Mouse (Mus musculus): ENCODE measurements at regions not wholly inside any gene's neighbourhood (a gene's known extent, or its start where the extent isn't known, plus 50 kb on each side); places are given as distances from the start of the nearest gene placed in this dataset.

DNA sequence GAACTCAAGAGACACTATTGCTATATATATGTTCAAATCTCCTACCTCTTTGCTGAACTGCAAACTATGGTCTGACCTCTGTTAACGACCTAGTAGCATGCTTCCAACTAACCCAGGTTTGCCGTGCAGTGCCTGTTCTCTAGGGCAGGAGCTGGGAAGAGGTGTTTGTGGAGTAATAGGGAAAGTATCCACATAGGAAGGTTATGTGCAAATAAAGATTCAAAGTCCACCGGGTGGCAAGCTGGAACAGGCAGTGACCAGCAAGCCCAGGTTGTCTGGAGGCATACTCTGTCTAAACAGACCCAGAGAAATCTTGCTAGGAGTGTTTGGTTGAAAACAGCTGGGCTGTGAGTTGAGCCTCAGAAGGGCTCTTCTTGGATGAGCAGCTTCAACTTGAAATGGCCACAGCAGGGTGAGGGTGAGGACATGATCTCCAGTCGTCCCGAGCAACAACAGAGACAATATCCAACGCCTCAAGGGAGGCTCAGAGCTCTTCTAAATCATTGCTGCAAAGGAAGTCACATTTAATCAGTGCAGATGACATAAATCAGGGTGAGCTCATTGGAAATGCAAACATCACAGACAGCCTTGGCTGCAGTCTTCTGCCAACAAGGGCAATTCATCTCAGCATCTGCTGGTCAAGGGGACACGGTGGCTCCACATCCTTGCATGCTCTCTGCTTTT is 846.7 kb downstream of the Synb start:
- DNase-seq: no peak

DNA sequence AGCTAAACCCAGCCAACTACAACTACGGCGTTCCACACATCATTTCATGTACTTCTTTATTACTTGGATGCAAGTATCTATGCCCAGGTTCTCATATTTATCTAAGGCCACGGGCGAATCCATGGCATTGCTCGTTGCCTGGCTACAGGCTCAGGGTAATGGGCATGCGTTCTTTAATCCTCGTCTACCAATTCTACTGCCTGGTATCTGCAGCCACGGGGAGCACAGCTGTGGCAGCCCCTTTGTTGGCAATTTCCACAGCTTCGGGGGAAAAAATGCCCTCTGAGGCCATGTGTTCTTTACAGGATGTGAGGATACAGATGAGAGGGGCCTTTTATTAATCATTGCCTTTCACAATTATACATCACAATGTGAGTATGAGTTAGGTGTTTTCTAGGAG is 860.8 kb downstream of the Synb start:
- DNase-seq: no peak

DNA sequence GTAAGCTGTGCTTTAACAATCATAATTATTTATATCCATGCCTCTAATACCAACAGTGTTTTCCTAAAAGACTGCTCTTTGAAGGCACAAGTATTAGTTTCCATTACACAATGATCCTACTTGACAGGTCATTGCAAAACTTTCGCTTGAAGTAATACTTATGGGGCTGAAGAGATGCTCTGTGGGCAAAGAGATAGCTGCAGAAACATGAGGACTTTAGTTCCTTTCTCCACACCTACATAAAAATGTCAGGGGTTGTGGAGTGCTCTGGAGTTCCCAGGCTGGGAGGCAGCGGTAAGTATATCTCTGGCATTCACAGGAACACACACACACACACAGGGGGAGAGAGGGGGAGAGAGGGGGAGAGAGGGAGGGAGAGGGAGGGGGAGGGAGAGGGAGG is 862.0 kb downstream of the Synb start:
- no peak for DNase-seq

DNA sequence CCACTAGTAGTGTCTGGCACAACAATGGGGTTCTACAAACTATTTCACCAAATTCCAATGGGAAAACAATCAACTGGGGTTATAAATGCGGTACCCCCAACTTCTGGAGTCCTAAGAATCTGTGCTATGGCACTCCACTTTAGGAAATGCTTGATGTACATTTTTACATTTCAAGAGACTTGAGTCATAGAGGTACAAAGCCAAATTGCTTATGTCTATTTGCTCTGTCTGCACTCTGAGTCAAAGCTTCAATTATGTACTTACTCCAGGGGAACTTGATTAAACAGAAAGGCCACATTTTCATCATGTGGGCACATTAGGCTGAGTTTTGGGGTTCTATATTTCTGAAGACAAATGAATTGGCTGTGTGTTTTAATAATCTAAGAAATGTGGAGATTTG is 866.9 kb downstream of the Synb start:
- no peak for DNase-seq

DNA sequence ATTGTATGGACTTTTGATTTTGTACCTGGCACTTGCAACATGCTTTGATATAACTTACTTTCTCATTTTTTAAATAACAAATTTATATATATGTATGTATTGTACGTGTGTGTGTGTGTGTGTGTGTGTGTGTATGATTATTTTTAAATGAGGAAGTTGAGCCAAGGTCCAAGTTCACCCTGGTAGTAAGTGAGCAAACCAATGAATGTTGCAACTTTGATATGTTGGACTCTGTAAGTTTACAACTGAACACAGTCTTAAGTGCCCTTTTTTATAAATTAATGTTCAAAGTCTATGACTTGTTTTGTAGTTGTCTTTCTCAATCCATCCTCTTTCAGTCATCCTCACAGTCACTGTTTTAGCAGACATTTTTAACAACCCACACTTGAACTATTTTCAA is 901.7 kb downstream of the Synb start:
- DNase-seq: no peak

DNA sequence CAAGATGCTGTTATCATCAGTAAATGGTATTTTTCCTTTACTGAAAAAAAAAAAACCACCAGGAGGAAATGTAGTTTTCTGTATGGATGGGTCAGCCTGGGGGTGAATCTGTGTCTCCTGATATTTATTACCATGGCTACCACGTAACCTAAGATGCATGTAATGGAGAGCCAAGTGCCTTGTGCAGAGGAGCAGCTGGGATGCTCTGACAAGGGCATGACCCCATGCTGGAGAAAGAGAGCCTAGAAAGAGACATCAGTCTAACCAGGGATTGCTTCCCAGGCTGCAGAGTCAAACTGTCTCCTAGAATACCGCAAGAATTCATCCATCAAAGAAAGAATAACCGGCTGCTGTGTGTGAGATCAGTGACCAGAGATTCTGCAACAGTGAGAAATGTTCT is 902.2 kb downstream of the Synb start:
- DNase-seq: no peak

DNA sequence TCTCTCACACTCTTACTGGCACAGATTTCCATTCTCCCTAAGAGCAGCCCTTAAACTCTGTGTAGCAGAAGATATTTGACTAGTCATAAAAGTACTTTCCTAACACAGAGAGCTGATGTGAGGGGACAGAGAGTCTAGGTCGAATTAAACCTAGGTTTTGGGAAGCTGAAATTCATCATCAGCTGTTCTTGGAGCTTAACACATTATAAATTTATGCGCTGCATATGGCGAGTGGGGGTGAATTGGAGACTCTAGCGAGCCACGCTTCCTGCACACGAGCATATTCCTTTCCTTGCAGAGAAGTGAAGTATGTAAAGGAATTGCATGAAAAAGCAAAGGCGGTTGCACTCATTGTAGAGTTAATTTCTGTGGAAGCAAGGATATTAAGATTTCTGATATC is 912.4 kb downstream of the Synb start:
- DNase-seq: no peak

DNA sequence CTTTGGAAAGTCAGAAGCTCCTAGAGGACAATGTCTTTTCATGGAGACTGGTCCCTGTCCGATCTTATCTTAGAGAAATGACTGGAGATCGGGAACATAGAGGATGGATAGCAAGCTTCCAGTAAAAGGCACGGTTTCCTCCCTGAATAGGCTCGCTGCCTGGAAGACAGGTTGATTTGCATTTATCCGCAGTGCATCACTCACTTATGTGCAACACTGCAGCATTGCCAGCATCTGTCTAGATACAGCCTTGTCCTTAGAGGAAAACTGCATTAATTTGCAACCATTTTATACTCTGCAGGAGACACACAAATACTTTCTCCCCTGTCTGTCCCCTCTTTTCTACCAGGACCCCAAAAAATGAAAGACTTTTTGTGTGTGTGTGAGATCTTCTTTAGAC is 926.4 kb downstream of the Synb start:
- no peak for DNase-seq

DNA sequence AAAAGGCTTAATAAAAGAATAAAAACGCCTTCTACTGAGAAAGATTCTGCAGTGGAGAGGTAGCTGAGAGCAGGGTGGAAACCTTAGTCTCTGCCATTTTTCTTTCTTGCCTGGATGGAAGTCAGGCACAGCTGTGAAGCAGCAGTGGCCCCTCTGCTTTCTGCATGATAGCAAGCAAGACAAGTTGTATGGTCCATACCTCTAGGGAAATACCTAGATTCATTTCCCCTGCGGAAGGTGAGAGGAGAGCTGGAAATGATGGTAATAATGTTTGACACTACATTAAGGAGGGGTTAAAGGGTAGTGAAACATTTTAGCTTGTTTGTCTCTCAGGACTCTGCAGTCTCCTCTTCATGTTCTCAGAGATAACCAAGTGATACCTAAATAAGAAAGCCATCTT is 930.2 kb downstream of the Synb start:
- no peak for DNase-seq

DNA sequence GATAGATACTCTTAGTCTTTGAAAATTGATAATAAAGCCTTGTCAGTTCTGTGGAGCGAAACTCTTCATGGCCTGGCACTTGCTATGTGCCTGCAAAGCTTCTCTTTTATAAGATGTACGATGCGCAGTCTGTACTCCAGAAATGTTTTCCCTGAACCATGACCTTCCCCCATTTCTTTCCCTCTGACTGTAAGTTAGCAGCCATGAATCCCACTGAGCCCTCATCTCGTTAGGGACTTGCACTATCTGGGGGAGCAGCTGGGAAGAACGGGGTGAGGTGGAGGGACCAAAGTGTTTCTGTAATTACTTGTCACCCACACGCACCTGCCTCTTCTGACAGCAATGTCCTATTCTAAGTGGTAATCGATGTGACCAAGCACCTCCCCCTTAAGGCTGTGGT is 932.1 kb downstream of the Synb start:
- DNase-seq: no peak

DNA sequence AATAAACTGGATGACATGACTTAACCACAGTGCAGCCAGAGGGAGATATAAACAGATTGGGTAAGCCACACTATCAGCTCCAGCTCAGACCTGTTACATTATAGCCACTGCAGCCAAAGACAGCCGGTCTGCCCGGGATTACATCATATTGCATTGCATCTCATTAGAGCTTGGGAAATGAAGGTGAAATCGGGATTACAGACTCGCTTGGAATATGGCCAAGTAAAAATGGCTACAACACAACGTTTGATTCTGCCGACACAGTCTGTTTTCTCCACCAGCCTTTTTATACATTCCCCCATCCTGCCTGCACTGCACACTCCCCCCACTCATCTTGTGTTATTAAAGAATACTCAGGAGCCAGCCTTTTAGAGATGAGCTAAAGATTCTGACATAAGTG is 932.6 kb downstream of the Synb start:
- no peak for DNase-seq

DNA sequence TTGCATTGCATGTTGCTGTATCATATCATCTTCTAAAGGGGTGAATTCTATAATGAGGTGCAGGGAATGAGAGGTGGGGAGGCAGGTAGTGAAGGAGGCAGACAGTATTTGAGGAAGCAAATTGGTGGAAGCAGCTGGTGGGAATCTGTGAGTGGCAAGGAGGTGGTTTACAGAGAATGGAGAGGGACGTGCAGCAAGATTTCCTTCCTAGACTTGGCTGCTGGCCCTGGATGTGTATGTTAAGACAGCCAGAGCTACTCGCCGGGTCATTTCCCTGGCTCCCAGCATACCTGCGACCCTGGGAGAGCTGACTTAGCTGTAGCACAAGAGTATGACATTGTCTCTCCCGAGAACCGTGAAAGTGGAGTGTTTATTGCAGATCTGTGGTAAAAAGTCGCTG is 937.7 kb downstream of the Synb start:
- DNase-seq: no peak

DNA sequence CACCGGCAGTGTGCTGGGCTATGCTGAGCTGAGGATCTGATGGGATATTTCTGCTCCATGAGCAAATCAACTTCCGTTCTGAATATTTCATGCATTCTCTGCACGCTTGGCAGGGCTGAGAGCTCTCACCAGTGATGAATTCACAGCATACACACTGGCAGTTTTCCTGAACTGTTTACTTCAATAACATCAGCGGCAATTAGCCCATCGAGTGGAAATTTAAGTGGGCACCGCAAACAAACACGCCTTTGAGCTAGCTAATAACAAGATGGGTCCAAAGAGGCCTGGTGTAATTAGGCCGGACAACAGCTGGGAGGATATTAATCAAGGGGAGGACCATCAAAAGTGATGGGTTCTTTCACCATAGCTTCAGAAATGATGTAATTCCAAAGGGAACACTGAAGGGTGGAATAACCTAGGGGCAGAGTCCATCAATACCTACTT is 938.6 kb downstream of the Synb start:
- DNase-seq: no peak

DNA sequence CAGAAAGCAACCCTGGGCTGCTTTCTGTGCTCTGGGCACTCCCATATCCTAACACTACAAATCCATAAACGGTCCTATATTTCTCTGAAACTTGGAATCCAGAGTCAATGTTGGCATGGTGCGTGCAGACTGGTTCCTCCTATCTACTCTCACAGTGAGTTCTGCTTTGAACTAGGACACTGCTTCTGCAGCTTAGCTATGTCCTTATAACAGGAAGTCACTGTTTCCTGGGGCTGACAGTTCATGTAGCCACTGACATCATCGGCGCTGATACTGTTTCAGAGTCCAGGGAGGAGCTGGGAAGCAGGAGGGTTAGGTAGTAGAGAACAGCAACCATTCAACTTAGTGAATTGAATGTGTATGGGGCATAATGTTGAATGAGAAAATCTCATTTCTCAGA is 948.6 kb downstream of the Synb start:
- no peak for DNase-seq

DNA sequence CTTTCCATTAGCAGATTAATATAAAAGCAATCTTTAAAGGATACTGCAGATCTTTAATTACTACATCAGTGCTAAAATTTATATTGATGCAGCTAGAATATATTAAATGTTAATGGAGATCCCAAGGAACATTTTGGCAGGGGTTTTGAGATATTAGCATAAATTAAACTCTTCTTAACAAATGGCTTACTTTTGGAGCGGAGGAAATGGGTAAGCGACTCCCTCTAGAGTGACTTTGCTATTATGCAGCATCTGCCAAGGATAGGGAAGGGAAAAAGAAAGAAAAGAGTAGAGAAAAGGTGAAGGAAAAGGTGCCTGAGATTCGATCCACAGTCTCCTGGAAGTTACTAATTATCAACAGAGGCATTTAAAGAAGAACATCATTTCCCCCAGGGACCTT is 949.4 kb downstream of the Synb start:
- DNase-seq: no peak

DNA sequence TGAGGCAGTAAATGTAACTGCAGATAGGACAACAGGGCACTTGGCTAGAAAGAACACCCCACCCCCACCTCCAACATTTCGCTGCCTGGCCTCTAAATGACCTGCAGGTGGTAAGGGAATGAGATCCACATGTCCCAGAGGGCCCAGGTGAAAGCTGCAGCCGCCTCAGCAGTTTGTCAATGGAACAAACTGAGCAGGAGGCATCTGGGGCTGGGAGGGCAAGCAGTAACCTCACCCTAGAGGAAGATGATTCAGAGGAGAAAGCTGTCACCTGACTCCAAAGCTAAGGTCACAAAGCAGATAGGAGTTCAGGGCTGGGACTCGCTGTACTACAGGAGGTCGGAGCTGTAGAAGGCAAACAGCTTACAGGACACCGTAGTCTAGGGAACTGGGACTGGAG is 955.7 kb downstream of the Synb start:
- no peak for DNase-seq

DNA sequence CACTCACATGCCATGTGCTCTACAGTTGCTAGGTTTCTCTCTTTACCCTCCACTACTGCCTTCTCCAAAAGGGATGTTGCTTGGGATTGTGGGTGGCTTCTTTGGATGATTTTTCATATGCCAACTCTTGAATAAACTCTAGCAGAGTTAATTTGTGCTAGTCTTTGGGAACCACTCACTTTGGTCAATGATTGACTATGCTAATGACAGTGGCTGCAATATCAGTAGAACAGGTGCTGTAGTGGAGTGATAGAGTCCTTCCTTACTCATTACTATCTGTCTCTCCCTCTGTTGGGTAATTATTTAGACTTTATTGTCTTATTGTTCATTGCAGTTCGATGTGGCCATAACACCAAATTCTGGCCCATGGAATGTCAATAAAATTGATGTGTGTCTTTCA is 969.0 kb downstream of the Synb start:
- no peak for DNase-seq

DNA sequence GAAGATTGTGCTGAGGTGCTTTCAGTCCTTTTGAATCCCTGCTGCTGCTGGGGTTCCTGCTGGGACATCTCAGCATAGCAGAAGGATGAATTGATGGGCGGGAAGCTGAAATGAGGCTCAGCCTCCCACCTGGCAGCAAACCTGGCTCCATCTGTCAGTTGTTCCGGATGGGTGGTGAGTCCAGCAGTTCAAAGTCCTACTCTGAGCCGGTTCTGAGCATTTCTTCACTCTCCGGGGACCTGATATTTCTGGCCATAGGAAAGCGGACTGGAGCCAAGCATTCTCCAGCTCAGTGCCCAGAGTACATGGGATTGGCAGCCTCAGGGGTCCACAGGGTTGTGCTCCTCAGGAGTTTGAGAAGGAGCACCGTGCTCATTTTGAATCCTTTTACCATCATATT is 971.1 kb downstream of the Synb start:
- DNase-seq: peak; percentile 78

DNA sequence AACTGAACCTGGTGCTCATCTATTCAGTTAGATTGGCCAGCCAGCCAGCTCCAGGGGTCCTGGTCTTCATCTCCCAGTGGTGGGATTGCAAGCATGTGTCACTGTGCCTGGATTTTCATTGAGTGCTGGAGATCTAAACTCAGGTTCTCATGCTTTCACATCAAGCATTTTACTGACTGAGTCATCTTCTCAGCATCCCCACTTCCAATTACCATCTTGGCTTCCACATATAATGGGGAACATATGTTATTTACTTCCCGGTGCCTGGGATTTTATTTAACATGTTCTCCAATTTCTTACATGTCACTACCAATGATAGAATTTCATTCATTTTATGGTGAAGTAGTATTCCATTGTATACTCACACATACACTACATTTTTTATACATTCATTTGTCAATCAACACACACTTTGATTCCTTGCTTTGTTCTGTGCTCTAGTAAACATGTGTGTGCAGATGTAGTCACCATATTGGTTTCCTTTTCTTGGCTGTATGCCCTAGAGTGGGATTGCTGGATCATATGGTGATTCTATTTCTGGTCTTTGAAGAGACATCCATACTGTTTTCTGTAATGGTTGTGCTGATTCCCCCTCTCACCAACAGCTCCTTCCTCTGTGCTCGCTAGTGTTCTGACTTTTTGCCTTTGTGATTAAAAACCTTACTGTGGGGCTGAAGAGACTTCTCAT is 986.0 kb downstream of the Synb start:
- DNase-seq: no peak

DNA sequence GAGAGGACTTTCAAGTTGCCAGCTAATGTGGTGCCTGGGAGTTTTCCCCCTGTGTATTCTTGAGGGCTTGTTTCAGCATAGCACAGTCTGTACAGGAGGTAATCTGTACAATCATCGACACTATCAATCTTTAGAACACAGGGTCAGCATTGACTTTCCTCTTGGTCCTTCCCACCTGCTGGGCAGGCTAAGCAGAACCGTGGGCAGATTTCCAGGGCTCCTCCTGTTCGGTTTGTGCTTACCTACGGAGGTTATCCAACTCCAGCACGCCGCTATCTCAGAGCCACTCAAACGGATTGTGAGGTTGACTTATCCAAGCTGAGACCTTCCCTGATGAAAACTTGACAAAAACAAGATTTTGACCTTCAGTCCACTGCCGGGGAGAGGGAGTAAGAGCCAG is 988.9 kb downstream of the Synb start:
- no peak for DNase-seq

DNA sequence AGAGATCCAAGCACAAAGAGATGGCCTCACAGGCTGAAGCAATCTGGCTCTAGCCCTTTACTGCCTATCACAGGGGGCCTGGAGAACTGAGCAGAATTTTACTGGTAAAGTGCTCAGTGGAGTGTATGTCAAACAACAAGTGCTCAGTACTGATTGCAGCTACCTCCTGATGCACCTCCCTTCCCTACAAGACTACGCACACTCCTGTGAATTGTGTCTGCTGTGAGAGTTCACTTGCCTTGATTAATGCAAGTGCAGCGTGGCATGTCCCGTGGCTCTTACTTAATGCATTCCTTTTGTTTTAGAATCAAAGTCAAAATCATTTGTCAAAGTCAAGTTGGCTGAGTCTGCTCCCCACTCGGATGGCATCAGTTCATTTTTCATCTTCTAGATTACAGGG is 992.4 kb downstream of the Synb start:
- DNase-seq: no peak

DNA sequence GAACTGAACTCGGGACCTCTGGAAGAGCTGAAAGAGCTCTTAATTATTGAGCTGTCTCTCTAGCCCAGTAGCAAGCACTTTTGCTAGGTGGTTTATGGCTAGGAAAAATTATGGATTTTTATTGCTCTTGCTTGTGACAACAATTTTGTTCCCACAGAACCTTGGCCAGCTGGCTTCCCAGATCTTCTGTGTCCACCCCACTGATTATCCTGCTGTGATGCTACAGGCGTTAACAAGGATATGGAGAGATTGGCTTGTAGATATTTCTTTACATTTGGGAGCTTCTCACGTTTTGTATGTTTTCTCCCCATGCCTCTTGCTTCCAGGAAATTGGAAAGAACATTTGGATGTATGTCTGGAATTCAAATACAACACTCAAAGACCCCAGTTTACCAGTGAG is 1008.6 kb downstream of the Synb start:
- DNase-seq: peak; percentile 25

DNA sequence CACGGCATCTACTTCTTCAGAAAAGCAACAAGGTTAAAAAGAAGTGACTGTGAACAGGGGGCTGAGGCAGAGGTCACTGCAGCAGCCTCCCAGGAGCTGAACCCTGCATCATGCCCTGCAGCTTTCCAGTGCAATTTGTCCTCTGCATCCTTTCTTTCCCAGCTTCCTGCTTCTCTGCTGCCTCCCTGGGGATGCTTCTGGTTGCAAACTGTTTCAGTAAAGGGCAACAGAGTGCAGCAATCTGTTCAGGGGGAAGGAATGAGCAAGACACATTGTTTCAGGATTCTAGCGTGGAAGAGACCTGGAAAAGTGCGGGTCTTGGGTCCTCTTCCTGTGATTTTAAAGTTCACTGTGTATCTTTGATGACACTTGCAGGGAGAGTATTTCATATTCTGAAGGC is 1032.7 kb downstream of the Synb start:
- DNase-seq: peak; percentile 9

DNA sequence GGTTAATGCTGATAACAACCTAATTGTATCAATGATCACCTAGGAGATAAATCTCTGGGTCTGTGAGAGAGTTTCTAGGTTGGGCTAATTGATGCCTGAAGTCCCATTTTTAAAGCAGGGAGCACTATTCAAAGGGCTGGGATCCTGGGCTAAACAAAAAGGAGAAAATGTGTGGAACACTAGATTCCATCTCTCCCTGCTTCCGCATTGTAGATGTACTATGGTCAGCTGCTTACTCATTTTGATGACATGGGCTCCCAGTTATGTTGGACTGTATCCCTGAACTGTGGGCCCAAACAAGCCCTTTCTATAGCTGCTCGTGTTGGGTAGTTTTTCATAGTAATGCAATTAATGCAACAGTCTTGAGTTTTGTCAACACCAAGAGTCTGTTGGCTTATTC is 1047.1 kb downstream of the Synb start:
- DNase-seq: no peak

DNA sequence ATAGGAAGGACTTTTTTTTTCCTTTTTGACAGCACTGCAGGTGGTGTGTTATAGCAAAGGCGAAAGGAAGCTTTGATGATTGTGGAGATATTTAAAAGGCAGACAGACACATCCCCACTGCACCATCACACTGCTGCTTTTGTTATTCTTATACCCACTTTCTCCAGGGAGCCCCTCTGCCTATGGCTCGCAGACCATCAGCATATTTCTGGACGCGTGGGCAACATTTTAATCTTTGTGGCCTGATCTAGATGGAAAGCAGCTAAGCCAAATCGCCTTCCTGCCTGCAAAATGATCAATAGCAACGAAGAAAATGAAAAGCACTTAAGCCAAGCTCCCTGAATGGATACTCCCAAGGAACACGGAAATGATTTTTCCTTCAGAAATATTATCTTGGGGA is 1054.0 kb downstream of the Synb start:
- no peak for DNase-seq
